Mouse (Mus musculus) hindbrain, embryonic 16.5 days (tissue): ENCODE measurements around the gene Zfp442. TPM values are rescaled to one million over a fixed set of nuclear protein-coding genes. Genes with fewer than 3 reads are reported as not detected.
"Not testable (repeated sequence)": the region's sequence is repeated elsewhere in the genome, so short reads cannot be mapped to it uniquely, and the experiment has no call there.

Source experiments
- ATAC-seq: fragments of 200-750 bp; cut with Nextera tagmentation; 2 replicates; pipeline ENCODE4 v1.8.0; 2017; ENCODE audit warnings: moderate TSS enrichment, moderate library complexity
- H3K27ac ChIP-seq: fragments of 300-500 bp; sonication (generic); 2 replicates; pipeline ENCODE4 v1.5.1; 2014; ENCODE audit warnings: low read depth, mild to moderate bottlenecking, control low read depth, low read length, moderate library complexity
- H3K27me3 ChIP-seq: fragments of 300-500 bp; sonication (generic); replicated peaks from 2 replicates; pipeline ENCODE4 v1.6.1; 2014; ENCODE audit warnings: low read length; ENCODE audit not compliant: control insufficient read depth, insufficient read depth
- H3K36me3 ChIP-seq: fragments of 300-500 bp; sonication (generic); 2 replicates; pipeline ENCODE4 v1.6.1; 2014; ENCODE audit warnings: mild to moderate bottlenecking, low read length, moderate library complexity, mixed read lengths; ENCODE audit not compliant: control insufficient read depth, insufficient read depth
- H3K4me1 ChIP-seq: fragments of 300-500 bp; sonication (generic); 2 replicates; pipeline ENCODE4 v1.6.1; 2014; ENCODE audit warnings: low read depth, low read length; ENCODE audit not compliant: control insufficient read depth, insufficient read depth
- H3K4me2 ChIP-seq: fragments of 300-500 bp; sonication (generic); 2 replicates; pipeline ENCODE4 v1.6.1; 2014; ENCODE audit warnings: mild to moderate bottlenecking, low read length, control low read depth, moderate library complexity
- H3K4me3 ChIP-seq: fragments of 300-500 bp; sonication (generic); 2 replicates; pipeline ENCODE4 v1.5.1; 2014; ENCODE audit warnings: mild to moderate bottlenecking, low read length, control low read depth, moderate library complexity
- H3K9ac ChIP-seq: fragments of 300-500 bp; sonication (generic); 2 replicates; pipeline ENCODE4 v1.6.1; 2014; ENCODE audit warnings: low read depth, mild to moderate bottlenecking, control low read depth, low read length, moderate library complexity
- H3K9me3 ChIP-seq: fragments of 300-500 bp; sonication (generic); 2 replicates; pipeline ENCODE4 v1.6.1; 2014; ENCODE audit warnings: mild to moderate bottlenecking, low read length, moderate library complexity; ENCODE audit not compliant: control insufficient read depth
- WGBS: fragments of 180-500 bp; shearing (Covaris S2); extraction: QIAGEN DNeasy Blood & Tissue Kit; methylation state at CpG from one replicate; pipeline ENCODE4 v1.1.7; 2014; 5-methylcytosine and 5-hydroxymethylcytosine counted together
- polyA plus RNA-seq: library from polyadenylated mRNA; unstranded; fragments of >200 nt; fragmentation: Nextera tagmentation; extraction: Ambion mirVana; gene quantifications from 2 replicates; pipeline ENCODE4 v1.2.1, GENCODE M21; 2015

Zfp442 gene
- 7.9 and 8.3 TPM in 2 replicates for polyA plus RNA-seq

- H3K4me1 ChIP-seq, H3K27me3 ChIP-seq, H3K9me3 ChIP-seq, H3K36me3 ChIP-seq, H3K27ac ChIP-seq: not testable (repeated sequence)
- Histone ChIP-seq H3K9ac (peak within 1 kb of the TSS; percentile 61), H3K4me3 (peak within 1 kb of the TSS; percentile 49), H3K4me2 (peak within 1 kb of the TSS; percentile 59)
- peak; percentile 100 for ATAC-seq
- WGBS = 1% methylated on average over 18 of the region's 18 CpGs
Observed at GRCm38 (mm10) chr2:150451180-150451919, at the start of gene Zfp442. TSS of gene Zfp442 (minus strand) at chr2:150451486.

- H3K4me1 ChIP-seq, H3K27me3 ChIP-seq, H3K9me3 ChIP-seq, H3K27ac ChIP-seq, H3K36me3 ChIP-seq, ATAC-seq: not testable (repeated sequence)
- Histone ChIP-seq H3K4me2 (peak overlapping the region; percentile 51), H3K4me3 (peak overlapping the region; percentile 32), H3K9ac (0 out of 2 replicates have a peak overlapping the region, but pooled peaks have one; percentile 27)
- WGBS = 46% methylated on average over 60 of the region's 60 CpGs
Observed at GRCm38 (mm10) chr2:150500124-150500973, 49.1 kb upstream of the Zfp442 start.

GRCm38 (mm10) chr2:150493031-150493430 is 41.7 kb upstream of the Zfp442 start:
- Histone ChIP-seq H3K36me3 (no peaks in the 10 kb centered on the region), H3K9me3 (no peaks in the 10 kb centered on the region), H3K4me2 (no peak overlapping the region), H3K27me3 (no peaks in the 10 kb centered on the region), H3K27ac (no peak overlapping the region), H3K4me3 (no peak overlapping the region), H3K4me1 (no peaks in the 10 kb centered on the region), H3K9ac (no peak overlapping the region)
- 61% methylated on average over 2 of the region's 2 CpGs for WGBS
- no peak for ATAC-seq

- H3K4me3 ChIP-seq, H3K4me1 ChIP-seq, H3K4me2 ChIP-seq, ATAC-seq, H3K27me3 ChIP-seq, H3K9me3 ChIP-seq, H3K36me3 ChIP-seq, H3K9ac ChIP-seq, H3K27ac ChIP-seq: not testable (repeated sequence)
- 69% methylated on average over 7 of the region's 8 CpGs for WGBS
Observed at GRCm38 (mm10) chr2:150484939-150485778, 33.9 kb upstream of the Zfp442 start, which contains the start of gene Zfp345. TSS of gene Zfp345 (minus strand) at chr2:150485091.

GRCm38 (mm10) chr2:150439084-150439483 is 12.2 kb downstream of the Zfp442 start:
- 100% methylated on average over 1 of the region's 1 CpGs for WGBS
- H3K27ac ChIP-seq, H3K4me1 ChIP-seq, H3K36me3 ChIP-seq, H3K27me3 ChIP-seq, H3K9ac ChIP-seq, H3K9me3 ChIP-seq, ATAC-seq, H3K4me2 ChIP-seq, H3K4me3 ChIP-seq: not testable (repeated sequence)

GRCm38 (mm10) chr2:150412146-150412545 is 39.1 kb downstream of the Zfp442 start:
- not testable (repeated sequence) for H3K4me3 ChIP-seq, H3K27me3 ChIP-seq, H3K4me2 ChIP-seq, ATAC-seq, H3K27ac ChIP-seq, H3K4me1 ChIP-seq, H3K9ac ChIP-seq
- 88% methylated on average over 17 of the region's 17 CpGs for WGBS
- peaks cover 10% of the 10 kb centered on the region for H3K36me3 ChIP-seq
- peaks cover 13% of the 10 kb centered on the region for H3K9me3 ChIP-seq

GRCm38 (mm10) chr2:150390198-150390597 is 61.1 kb downstream of the Zfp442 start:
- no peaks in the 10 kb centered on the region for H3K4me1 ChIP-seq
- no peaks in the 10 kb centered on the region; the same call in 1 of the 2 replicates for H3K9me3 ChIP-seq
- no peak overlapping the region for H3K9ac ChIP-seq
- H3K27ac ChIP-seq = no peak overlapping the region
- H3K36me3 ChIP-seq = no peaks in the 10 kb centered on the region
- no peak for ATAC-seq
- H3K4me2 ChIP-seq = no peak overlapping the region
- 94% methylated on average over 1 of the region's 1 CpGs for WGBS
- no peak overlapping the region for H3K4me3 ChIP-seq
- H3K27me3 ChIP-seq = no peaks in the 10 kb centered on the region

- not testable (repeated sequence) for H3K4me1 ChIP-seq, H3K27ac ChIP-seq, H3K4me3 ChIP-seq, H3K9me3 ChIP-seq, H3K36me3 ChIP-seq, ATAC-seq, H3K27me3 ChIP-seq, H3K9ac ChIP-seq, H3K4me2 ChIP-seq
- WGBS = 92% methylated on average over 16 of the region's 19 CpGs
Observed at GRCm38 (mm10) chr2:150385553-150386106, 65.7 kb downstream of the Zfp442 start.
